Mouse (Mus musculus) cortical plate, adult 2 months (tissue): ENCODE results near the gene Stat5b.

Source experiments
- CTCF ChIP-seq: fragments of 200-500 bp; IDR thresholded peaks from 2 replicates; pipeline ENCODE4 v1.5.1; 2011; ENCODE audit warnings: mild to moderate bottlenecking, control low read depth, low read length; ENCODE audit not compliant: insufficient read depth; ENCODE audit errors: extremely low read depth
- POLR2A ChIP-seq: fragments of 200-500 bp; IDR thresholded peaks from 2 replicates; pipeline ENCODE4 v1.6.1; 2011; ENCODE audit warnings: mild to moderate bottlenecking, low read length, control low read depth; ENCODE audit not compliant: insufficient read depth; ENCODE audit errors: extremely low read depth

GRCm38 (mm10) chr11:100817311-100817710, 33.2 kb downstream of the Stat5b start:
- TF ChIP-seq POLR2A: no peak
- no peak for TF ChIP-seq CTCF
